16 mouse cellular contexts compared by ENCODE assay signal in the genomic region with DNA sequence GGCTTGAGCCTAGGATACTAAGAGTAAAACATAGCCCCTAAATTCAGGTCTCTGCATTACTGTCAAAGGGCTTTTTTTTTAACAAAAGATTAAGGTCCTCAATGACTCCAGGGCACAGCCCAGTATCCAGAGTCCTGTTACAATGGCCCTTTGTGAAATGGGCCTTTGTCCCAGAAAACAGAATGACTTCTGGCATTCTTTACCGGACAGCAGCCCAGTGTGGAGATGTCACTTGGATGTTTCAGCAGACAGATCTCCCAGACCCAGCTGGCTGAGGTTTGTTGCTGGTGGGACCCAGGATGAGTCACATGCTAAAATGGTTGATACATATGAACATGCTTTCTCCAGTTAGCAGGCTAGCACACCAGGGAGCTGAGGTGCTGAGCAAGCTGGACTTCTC.
DNase-seq lines count a peak whose midpoint lies in the region; ATAC-seq lines count a peak whose summit lies in the region.
"Had no signal": no experiment of that assay in that cellular context is flagged by ENCODE, and none has a peak within 500 bp of the region (broad histone marks: within the 10 kb centered on the region; RNA-seq: fewer than 3 reads in every experiment).

No protein-coding gene starts in this region.

- WGBS in heart, embryonic 10.5 days, result 45% methylated on average over 1 of the region's 1 CpGs
- WGBS in midbrain, embryonic 11.5 days, result 25% methylated on average over 1 of the region's 1 CpGs
- WGBS in midbrain, embryonic 13.5 days, result 20% methylated on average over 1 of the region's 1 CpGs

- H3K9me3 ChIP-seq in heart, embryonic 10.5 days, result no peaks in the 10 kb centered on the region
- peaks cover 1% of the 10 kb centered on the region for H3K9me3 ChIP-seq in midbrain, embryonic 11.5 days (ENCODE audit: control insufficient read depth, low read length)
- peaks cover 2% of the 10 kb centered on the region; the same call in 1 of the 2 replicates for H3K9me3 ChIP-seq in midbrain, embryonic 13.5 days
- H3K9me3 ChIP-seq: intestine, embryonic 15.5 days had no signal

- no peaks in the 10 kb centered on the region for H3K27me3 ChIP-seq in heart, embryonic 10.5 days (ENCODE audit: insufficient read depth, poor library complexity, severe bottlenecking)
- H3K27me3 ChIP-seq in midbrain, embryonic 11.5 days (ENCODE audit: control insufficient read depth, insufficient read depth, low read length), result no peaks in the 10 kb centered on the region
- 0 out of 2 replicates have a peak, but pooled peaks cover 2% of the 10 kb centered on the region for H3K27me3 ChIP-seq in midbrain, embryonic 13.5 days
- H3K27me3 ChIP-seq: intestine, embryonic 15.5 days had no signal

- no peak overlapping the region for H3K4me3 ChIP-seq in heart, embryonic 10.5 days
- no peak overlapping the region for H3K4me3 ChIP-seq in midbrain, embryonic 11.5 days (ENCODE audit: low read depth, low read length)
- no peak overlapping the region for H3K4me3 ChIP-seq in midbrain, embryonic 13.5 days (replicated peaks)
- H3K4me3 ChIP-seq: intestine, embryonic 15.5 days; left cerebral cortex, adult 2 months; limb, embryonic 13.5 days had no signal

- no peak overlapping the region for H3K4me2 ChIP-seq in midbrain, embryonic 11.5 days
- H3K4me2 ChIP-seq in midbrain, embryonic 13.5 days (replicated peaks), result no peak overlapping the region
- H3K4me2 ChIP-seq: heart, embryonic 11.5 days; intestine, embryonic 15.5 days; limb, embryonic 13.5 days had no signal

- no peak overlapping the region for H3K9ac ChIP-seq in midbrain, embryonic 11.5 days (ENCODE audit: low read length)
- no peak overlapping the region for H3K9ac ChIP-seq in midbrain, embryonic 13.5 days (replicated peaks)
- H3K9ac ChIP-seq: intestine, embryonic 15.5 days; limb, embryonic 13.5 days had no signal

- DNase-seq in heart, adult 11 months, result peak; percentile 64
- no peak for DNase-seq in heart, embryonic 10.5 days (ENCODE audit: low spot score)
- DNase-seq in midbrain, embryonic 11.5 days (ENCODE audit: low spot score, missing footprints), result no peak
- DNase-seq in embryo, embryonic 10 days (ENCODE audit: low spot score), result peak; percentile 55
- DNase-seq in retina, postnatal 1 day, result peak; percentile 51
- DNase-seq in liver, result no peak
- DNase-seq: gastrocnemius, postnatal 10 days; heart, postnatal 4 days had no signal

- peak; percentile 45 for ATAC-seq in midbrain, embryonic 11.5 days (ENCODE audit: low FRiP score)
- ATAC-seq in midbrain, embryonic 13.5 days, result no peak
- ATAC-seq in megakaryocyte progenitor cell, adult 5-6 weeks (replicated peaks; ENCODE audit: poor library complexity), result no peak
- ATAC-seq: forebrain, embryonic 16.5 days; intestine, embryonic 15.5 days had no signal

- no peaks in the 10 kb centered on the region for H3K36me3 ChIP-seq in heart, embryonic 10.5 days
- no peaks in the 10 kb centered on the region for H3K36me3 ChIP-seq in midbrain, embryonic 11.5 days (ENCODE audit: control insufficient read depth, insufficient read depth, low read length)
- H3K36me3 ChIP-seq in midbrain, embryonic 13.5 days, result no peaks in the 10 kb centered on the region
- H3K36me3 ChIP-seq: G1E; intestine, embryonic 15.5 days; limb, embryonic 13.5 days had no signal

- H3K27ac ChIP-seq in heart, embryonic 10.5 days, result no peak overlapping the region
- no peak overlapping the region for H3K27ac ChIP-seq in midbrain, embryonic 11.5 days (ENCODE audit: low read depth, low read length)
- no peak overlapping the region for H3K27ac ChIP-seq in midbrain, embryonic 13.5 days
- H3K27ac ChIP-seq: intestine, embryonic 15.5 days; left cerebral cortex, adult 2 months; limb, embryonic 13.5 days had no signal

- peaks cover 24% of the 10 kb centered on the region for H3K4me1 ChIP-seq in heart, embryonic 10.5 days
- H3K4me1 ChIP-seq in midbrain, embryonic 11.5 days (ENCODE audit: control insufficient read depth, insufficient read depth, low read length), result peaks cover 25% of the 10 kb centered on the region
- peaks cover 21% of the 10 kb centered on the region for H3K4me1 ChIP-seq in midbrain, embryonic 13.5 days (replicated peaks)

Comparison
In these comparisons a context has a peak if more than half of its experiments do, and no peak if none do; other contexts are left out.
1. DNase-seq: peak in heart, adult 11 months (single experiment), embryo, embryonic 10 days (single experiment) and retina, postnatal 1 day (single experiment); none in heart, embryonic 10.5 days (single experiment), midbrain, embryonic 11.5 days (single experiment) and liver (single experiment).